Comparison of ENCODE assay signal across 15 mouse cellular contexts in the genomic region with DNA sequence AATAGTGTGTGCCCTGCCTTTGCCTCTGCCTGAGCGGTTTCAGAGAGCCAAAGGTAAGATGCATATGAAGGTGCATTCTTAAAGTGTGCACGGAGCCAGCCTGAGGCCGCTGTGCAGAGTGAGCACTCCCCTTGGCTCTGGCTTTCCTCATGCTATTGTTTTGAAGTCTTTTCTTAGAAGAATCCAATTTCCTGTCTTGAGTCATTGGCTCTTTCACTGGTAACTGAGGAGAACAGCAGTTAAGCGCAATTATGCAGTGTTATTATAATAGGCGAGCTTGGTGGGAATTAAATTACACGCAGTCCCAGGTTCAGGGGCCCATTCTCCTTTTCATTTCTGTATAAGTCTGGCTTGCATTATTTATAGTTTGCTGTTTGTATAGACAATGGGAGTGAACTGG. TPM values are rescaled to one million over a fixed set of nuclear protein-coding genes. Genes with fewer than 3 reads are reported as not detected.
DNase-seq lines count a peak whose midpoint lies in the region; ATAC-seq and TF ChIP-seq lines count a peak whose summit lies in the region.
"Had no signal": no experiment of that assay in that cellular context is flagged by ENCODE, and none has a peak within 500 bp of the region (broad histone marks: within the 10 kb centered on the region; RNA-seq: fewer than 3 reads in every experiment).

No protein-coding gene starts in this region.

- peaks cover 37% of the 10 kb centered on the region for H3K36me3 ChIP-seq in forebrain, embryonic 10.5 days (replicated peaks)
- H3K36me3 ChIP-seq in forebrain, embryonic 12.5 days (replicated peaks): peaks cover 23% of the 10 kb centered on the region
- peaks cover 39% of the 10 kb centered on the region for H3K36me3 ChIP-seq in neural tube, embryonic 15.5 days
- H3K36me3 ChIP-seq in forebrain, embryonic 16.5 days (ENCODE audit: control insufficient read depth, insufficient read depth): no peaks in the 10 kb centered on the region

- 71% methylated on average over 6 of the region's 6 CpGs for WGBS in forebrain, embryonic 10.5 days
- WGBS in forebrain, embryonic 12.5 days: 50% methylated on average over 6 of the region's 6 CpGs
- WGBS in neural tube, embryonic 15.5 days: 45% methylated on average over 6 of the region's 6 CpGs
- WGBS in forebrain, embryonic 16.5 days: 17% methylated on average over 6 of the region's 6 CpGs
- 26% methylated on average over 6 of the region's 6 CpGs for WGBS in olfactory bulb, adult 2 months

- H3K4me2 ChIP-seq in forebrain, embryonic 12.5 days: no peak overlapping the region
- H3K4me2 ChIP-seq in neural tube, embryonic 15.5 days: no peak overlapping the region
- no peak overlapping the region for H3K4me2 ChIP-seq in forebrain, embryonic 16.5 days (ENCODE audit: low read length)
- H3K4me2 ChIP-seq: heart, embryonic 15.5 days; kidney, embryonic 15.5 days; liver, embryonic 13.5 days had no signal

- no peak for DNase-seq in forebrain, embryonic 10.5 days (ENCODE audit: extremely low spot score, low spot score)
- no peak for DNase-seq in neural tube, embryonic 10.5 days (ENCODE audit: extremely low spot score, low spot score)
- DNase-seq in cerebellum, postnatal 36 days: no peak
- DNase-seq in layer of hippocampus, adult 9-10 months (ENCODE audit: low spot score): no peak
- DNase-seq: adrenal gland, postnatal 36 days; cerebellum, adult 11 months; heart, adult 11 months; liver, embryonic 13.5 days had no signal

- H3K4me1 ChIP-seq in forebrain, embryonic 10.5 days: peaks cover 22% of the 10 kb centered on the region
- peaks cover 10% of the 10 kb centered on the region; the same call in 1 of the 2 replicates for H3K4me1 ChIP-seq in forebrain, embryonic 12.5 days
- H3K4me1 ChIP-seq in neural tube, embryonic 15.5 days: peaks cover 5% of the 10 kb centered on the region; the same call in 1 of the 2 replicates
- no peaks in the 10 kb centered on the region; the same call in 1 of the 2 replicates for H3K4me1 ChIP-seq in forebrain, embryonic 16.5 days (replicated peaks; ENCODE audit: control insufficient read depth, insufficient read depth, low read length)
- peaks cover 20% of the 10 kb centered on the region for H3K4me1 ChIP-seq in olfactory bulb, adult 2 months (ENCODE audit: control insufficient read depth, insufficient read depth, low read length)
- H3K4me1 ChIP-seq: liver, embryonic 13.5 days had no signal

- no peaks in the 10 kb centered on the region for H3K9me3 ChIP-seq in forebrain, embryonic 10.5 days
- no peaks in the 10 kb centered on the region for H3K9me3 ChIP-seq in forebrain, embryonic 12.5 days
- H3K9me3 ChIP-seq in neural tube, embryonic 15.5 days (replicated peaks): no peaks in the 10 kb centered on the region
- no peaks in the 10 kb centered on the region for H3K9me3 ChIP-seq in forebrain, embryonic 16.5 days (ENCODE audit: control insufficient read depth, low read length)
- H3K9me3 ChIP-seq: heart, embryonic 15.5 days; kidney, embryonic 15.5 days; liver, embryonic 13.5 days had no signal

- H3K27me3 ChIP-seq in forebrain, embryonic 10.5 days (ENCODE audit: poor library complexity, severe bottlenecking): no peaks in the 10 kb centered on the region
- no peaks in the 10 kb centered on the region for H3K27me3 ChIP-seq in forebrain, embryonic 12.5 days
- no peaks in the 10 kb centered on the region for H3K27me3 ChIP-seq in neural tube, embryonic 15.5 days (replicated peaks)
- no peaks in the 10 kb centered on the region for H3K27me3 ChIP-seq in forebrain, embryonic 16.5 days (replicated peaks; ENCODE audit: control insufficient read depth, insufficient read depth, low read length)
- H3K27me3 ChIP-seq: heart, embryonic 15.5 days; kidney, embryonic 15.5 days; liver, embryonic 13.5 days had no signal

- no peak overlapping the region for H3K9ac ChIP-seq in forebrain, embryonic 12.5 days
- H3K9ac ChIP-seq in neural tube, embryonic 15.5 days (replicated peaks): no peak overlapping the region
- no peak overlapping the region for H3K9ac ChIP-seq in forebrain, embryonic 16.5 days (replicated peaks; ENCODE audit: low read depth, low read length)
- H3K9ac ChIP-seq: heart, embryonic 15.5 days; kidney, embryonic 15.5 days; liver, embryonic 13.5 days had no signal

- no peak for ATAC-seq in forebrain, embryonic 12.5 days (ENCODE audit: low FRiP score)
- ATAC-seq in neural tube, embryonic 15.5 days (ENCODE audit: low FRiP score): peak; percentile 33; the same call in 1 of the 2 replicates
- ATAC-seq in forebrain, embryonic 16.5 days: peak; percentile 49; the same call in 1 of the 2 replicates

- no peak overlapping the region for H3K4me3 ChIP-seq in forebrain, embryonic 10.5 days
- H3K4me3 ChIP-seq in forebrain, embryonic 12.5 days (replicated peaks): no peak overlapping the region
- no peak overlapping the region for H3K4me3 ChIP-seq in neural tube, embryonic 15.5 days (replicated peaks)
- H3K4me3 ChIP-seq in forebrain, embryonic 16.5 days (replicated peaks; ENCODE audit: low read length): no peak overlapping the region
- no peak overlapping the region for H3K4me3 ChIP-seq in olfactory bulb, adult 2 months (ENCODE audit: insufficient read depth, low read depth, low read length)
- H3K4me3 ChIP-seq: erythroblast, embryonic 14.5 days; heart, embryonic 15.5 days; kidney, embryonic 15.5 days; liver, embryonic 13.5 days had no signal

- TF ChIP-seq CTCF in olfactory bulb, adult 2 months (IDR thresholded peaks at IDR 0.05; ENCODE audit: insufficient read depth, low read depth, low read length): no peak

- H3K27ac ChIP-seq in forebrain, embryonic 10.5 days: peak overlapping the region; percentile 30; the same call in 1 of the 2 replicates
- no peak overlapping the region for H3K27ac ChIP-seq in forebrain, embryonic 12.5 days
- H3K27ac ChIP-seq in neural tube, embryonic 15.5 days (replicated peaks): peak overlapping the region; percentile 66
- no peak overlapping the region for H3K27ac ChIP-seq in forebrain, embryonic 16.5 days (ENCODE audit: low read length)
- peak overlapping the region; percentile 39 for H3K27ac ChIP-seq in olfactory bulb, adult 2 months (ENCODE audit: insufficient read depth, low read depth, low read length)
- H3K27ac ChIP-seq: heart, embryonic 15.5 days; kidney, embryonic 15.5 days; liver, embryonic 13.5 days had no signal

- no peak for TF ChIP-seq POLR2A in olfactory bulb, adult 2 months (IDR thresholded peaks at IDR 0.05; ENCODE audit: insufficient read depth, low read depth, low read length)

RNA-seq across cellular contexts. Expression of gene Ccdc93, which starts 21.6 kb away (rescaled TPM):
- 12.1 and 12.9 TPM in 2 replicates for polyA plus RNA-seq in forebrain, embryonic 10.5 days (2016; fragmentation: Nextera tagmentation; extraction: Ambion mirVana)
- 11.0 and 11.4 TPM in 2 replicates for polyA plus RNA-seq in forebrain, embryonic 12.5 days (2016; fragmentation: Nextera tagmentation; extraction: Ambion mirVana)
- 9.7 and 12.2 TPM in 2 replicates for polyA plus RNA-seq in neural tube, embryonic 15.5 days (2015; fragmentation: Nextera tagmentation; extraction: Ambion mirVana)
- 12.2 and 14.1 TPM in 2 replicates for polyA plus RNA-seq in forebrain, embryonic 16.5 days (2015; fragmentation: Nextera tagmentation; extraction: Ambion mirVana)
- not detected in 2 replicates for polyA plus RNA-seq in olfactory bulb, adult 2 months (2012; ENCODE audit: insufficient read depth, insufficient read length, low replicate concordance, missing spikeins)

Comparison
In these comparisons a context has a peak if more than half of its experiments do, and no peak if none do; other contexts are left out.
1. H3K27ac ChIP-seq: peak in forebrain, embryonic 10.5 days (single experiment), neural tube, embryonic 15.5 days (single experiment) and olfactory bulb, adult 2 months (single experiment); none in forebrain, embryonic 12.5 days (single experiment) and forebrain, embryonic 16.5 days (single experiment).